Mouse (Mus musculus): ENCODE measurements at regions not wholly inside any gene's neighbourhood (a gene's known extent, or its start where the extent isn't known, plus 50 kb on each side); places are given as distances from the start of the nearest gene placed in this dataset.

DNA sequence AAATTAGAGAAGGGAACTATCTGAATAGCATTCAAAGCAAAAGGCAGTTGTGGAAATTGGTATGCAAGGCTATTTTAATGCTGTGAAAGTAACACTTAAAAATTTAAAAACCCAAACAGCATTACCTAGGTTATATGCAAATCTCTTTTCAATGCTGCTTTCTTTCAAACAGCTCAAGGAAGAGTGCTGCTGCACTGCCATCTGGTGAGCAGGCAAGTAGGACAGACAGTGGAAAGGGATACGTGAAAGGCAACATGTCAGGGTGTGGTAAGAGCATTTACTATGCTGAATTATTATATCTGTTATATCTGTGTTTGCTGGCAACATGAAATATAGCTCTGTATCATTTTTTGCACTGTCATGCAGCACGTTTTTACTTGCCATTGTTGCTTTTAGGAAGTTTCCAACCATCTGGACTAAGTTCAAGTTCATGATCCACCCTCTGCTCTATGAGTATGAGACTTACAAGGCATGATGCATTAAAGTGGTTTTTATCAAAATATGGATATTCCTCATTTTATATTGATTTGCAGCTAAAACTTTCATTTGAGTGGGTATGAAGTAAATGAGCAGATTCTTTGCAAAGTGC is 1223.0 kb downstream of the Dnajb9 start:
- peak; percentile 23 for DNase-seq (ENCODE audit: low spot score)

DNA sequence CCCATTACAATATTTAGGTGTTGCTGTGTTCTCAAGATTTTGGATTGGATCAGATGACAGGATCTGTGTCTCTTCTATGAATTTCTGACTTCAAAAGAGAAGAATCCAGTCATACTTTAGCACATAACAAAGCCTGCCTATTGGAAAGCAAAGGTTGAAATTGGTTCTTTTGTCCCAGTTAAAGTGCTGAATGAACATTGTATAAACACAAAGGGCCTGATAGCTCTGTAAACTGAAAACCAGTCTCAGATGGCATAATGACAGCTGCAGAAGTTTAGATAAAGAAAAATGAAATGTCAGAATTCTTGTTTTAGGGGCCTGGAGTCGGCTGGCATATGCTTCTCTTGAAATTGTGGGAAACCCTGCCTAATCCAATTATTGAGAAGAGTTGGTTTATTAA is 1223.6 kb downstream of the Dnajb9 start:
- no peak for DNase-seq (ENCODE audit: low spot score)

DNA sequence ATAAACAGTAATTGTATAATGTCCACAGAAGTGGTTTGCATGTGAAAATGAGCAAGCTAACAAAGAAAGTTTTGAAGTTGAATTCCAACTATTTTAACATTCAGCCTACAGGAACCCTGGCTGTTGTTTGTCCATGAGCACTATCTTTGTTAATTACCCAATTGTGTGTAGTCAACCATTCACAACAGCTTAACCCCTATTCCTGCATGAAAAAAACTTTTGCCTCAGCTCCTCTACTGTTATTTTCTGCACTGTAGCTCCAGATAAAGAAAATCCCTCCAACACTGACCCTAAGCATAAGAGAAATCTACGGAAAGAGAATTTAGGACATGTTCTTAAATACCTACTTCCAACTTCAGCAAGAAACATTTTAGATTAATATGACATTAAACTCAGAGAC is 1224.0 kb downstream of the Dnajb9 start:
- no peak for DNase-seq (ENCODE audit: low spot score)

DNA sequence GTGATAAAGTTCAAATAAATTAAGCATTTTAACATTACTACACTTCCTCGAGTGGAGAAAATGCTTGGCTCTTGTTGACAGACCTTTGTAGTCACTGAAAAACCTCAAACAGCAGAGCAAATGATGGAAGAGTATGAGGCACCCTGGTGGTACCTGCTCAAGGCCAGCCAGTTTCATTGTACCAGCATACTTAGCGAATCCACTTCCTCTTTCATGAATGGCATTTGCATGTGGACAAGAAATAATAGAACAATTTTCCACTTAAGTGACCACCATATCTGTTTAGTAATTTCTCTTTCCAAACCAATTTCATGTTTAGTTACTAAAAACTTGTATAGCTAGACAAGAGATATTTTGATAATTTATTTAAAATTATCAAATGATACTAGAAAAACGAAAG is 1231.3 kb downstream of the Dnajb9 start:
- no peak for DNase-seq (ENCODE audit: low spot score)

DNA sequence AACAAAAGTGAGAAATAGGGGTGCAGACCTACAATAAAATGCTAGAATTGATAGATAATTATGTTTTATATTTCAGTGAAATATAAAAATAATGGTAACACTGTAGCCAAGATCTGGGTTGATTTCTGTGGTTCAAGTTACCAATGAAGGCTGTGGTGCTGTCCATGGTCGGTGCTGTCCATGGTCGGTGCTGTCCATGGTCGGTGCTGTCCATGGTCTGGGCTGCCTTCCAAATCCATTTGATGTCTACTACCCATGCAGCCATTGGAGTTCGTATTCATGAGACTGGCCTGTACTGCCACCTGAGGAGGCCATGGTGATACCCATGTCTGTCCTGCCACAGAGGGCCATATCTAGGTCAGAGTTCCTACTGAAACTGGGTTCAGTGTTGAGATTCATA is 1237.4 kb downstream of the Dnajb9 start:
- peak; percentile 29 for DNase-seq (ENCODE audit: low spot score)

DNA sequence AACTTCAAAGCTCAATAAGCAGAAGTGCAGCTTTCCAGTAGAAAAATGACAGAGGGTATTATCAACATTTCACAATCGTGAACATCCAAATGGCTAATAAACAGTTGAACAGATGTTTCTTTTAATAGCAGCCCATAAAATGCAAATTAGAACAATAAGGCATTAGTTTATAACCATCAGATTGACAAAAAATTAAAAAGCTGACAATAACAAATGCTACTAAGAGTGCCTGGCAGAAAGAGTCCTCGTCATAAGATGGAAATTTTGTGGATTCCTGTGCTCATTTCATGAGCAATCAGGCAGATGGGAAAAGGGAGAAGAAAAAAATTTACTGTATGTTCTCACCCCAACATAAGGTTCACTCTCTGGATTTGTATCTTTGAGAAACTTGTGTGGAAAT is 1248.6 kb downstream of the Dnajb9 start:
- no peak for DNase-seq (ENCODE audit: low spot score)

DNA sequence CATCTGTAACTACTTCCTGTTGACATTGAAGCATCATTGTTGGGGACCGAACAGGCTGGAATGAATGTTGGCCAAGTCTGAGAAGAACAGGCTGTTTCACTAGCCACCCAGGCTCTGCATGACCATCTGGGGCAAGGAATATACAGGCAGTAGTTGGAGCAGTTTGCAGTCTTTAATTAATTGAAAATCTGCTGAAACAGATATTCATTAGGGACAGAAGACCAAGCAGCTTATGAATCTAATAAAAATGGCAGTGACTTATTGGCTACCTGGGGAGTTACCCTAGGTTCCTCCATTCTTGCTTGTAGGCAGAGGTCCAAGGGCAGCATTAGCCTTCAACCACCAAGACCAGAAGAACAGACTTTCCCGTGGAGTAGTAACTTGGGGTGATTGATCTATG is 1262.2 kb downstream of the Dnajb9 start:
- no peak for DNase-seq (ENCODE audit: low spot score)

DNA sequence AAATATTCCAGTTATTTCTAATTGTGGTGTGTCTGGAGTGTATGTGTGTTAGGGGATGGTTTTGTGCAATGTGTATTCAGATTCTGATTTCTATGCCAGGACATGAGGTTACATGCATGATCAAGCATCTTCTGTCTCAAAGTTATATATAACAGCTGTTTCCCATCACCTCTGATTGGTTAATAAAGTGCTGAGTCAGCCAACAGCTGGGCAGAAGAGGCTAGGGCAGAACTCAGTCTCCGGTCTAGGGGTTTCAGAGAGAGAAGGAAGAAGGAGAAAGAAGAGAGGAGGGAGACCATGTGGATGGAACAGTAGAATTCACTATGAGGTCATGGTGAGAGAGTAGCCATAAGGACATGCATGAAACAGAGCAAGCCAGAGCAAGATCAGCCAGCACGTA is 1295.8 kb downstream of the Dnajb9 start:
- DNase-seq (ENCODE audit: low spot score): no peak
